Mouse (Mus musculus): ENCODE measurements around the gene Zfp866. TPM values are rescaled to one million over a fixed set of nuclear protein-coding genes. Genes with fewer than 3 reads are reported as not detected.

Zfp866 gene
- polyA plus RNA-seq, 1 experiment, result 3.7 TPM

DNA sequence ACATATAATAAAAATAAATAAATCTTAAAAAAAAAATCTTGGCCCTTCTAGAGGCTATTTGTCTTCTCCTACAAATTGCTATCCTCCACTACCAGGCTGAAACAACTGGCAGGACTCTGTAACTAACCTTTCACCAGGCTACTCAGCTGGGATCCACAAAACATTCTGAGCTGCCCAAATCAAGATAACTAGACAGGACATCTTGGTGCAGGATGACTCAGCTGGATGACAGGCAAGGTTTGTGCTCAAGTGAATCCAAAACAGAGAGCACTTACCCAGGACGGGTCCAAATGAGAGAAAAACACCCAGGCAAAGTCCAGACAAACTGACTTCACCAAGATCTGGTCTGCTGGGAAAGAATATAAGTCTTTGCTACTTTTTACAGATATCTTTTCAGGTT is 55.5 kb downstream of the Zfp866 start:
- Histone ChIP-seq H3K36me3 (ENCODE audit: control insufficient read depth, insufficient read depth, low read length) (no peaks in the 10 kb centered on the region), H3K4me1 (ENCODE audit: control insufficient read depth, insufficient read depth, insufficient read length, low read length) (peaks cover 4% of the 10 kb centered on the region; the same call in 1 of the 2 replicates), H3K27me3 (ENCODE audit: control insufficient read depth, insufficient read depth, low read length) (no peaks in the 10 kb centered on the region), H3K4me3 (ENCODE audit: low read depth, low read length) (no peak overlapping the region), H3K27ac (ENCODE audit: insufficient read depth, low read depth, low read length) (no peak overlapping the region)
- TF ChIP-seq CTCF (IDR thresholded peaks at IDR 0.05; ENCODE audit: extremely low read depth, insufficient read length, insufficient replicate concordance, low read depth, low read length) (no peak), POLR2A (IDR thresholded peaks at IDR 0.05; ENCODE audit: low read depth, low read length) (no peak)
- 72% methylated on average over 1 of the region's 1 CpGs for WGBS

DNA sequence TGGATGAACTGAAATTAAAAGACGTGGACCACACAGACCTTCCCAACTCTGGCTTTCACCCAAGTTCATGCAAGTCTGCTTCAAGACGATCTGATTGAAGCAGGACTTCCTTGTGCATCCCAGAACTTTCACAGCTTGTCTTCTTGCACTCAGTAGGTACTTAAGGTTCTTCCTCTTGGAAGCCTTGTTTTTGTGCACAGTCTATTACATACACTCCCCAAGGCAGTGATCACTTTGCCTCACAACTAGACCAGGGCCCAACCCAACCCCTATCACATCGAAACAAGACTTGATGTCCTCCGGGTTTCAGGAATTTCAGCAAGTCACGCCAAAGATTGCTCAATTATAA is 73.8 kb downstream of the Zfp866 start:
- Histone ChIP-seq H3K27ac (ENCODE audit: insufficient read depth, low read depth, low read length) (peak overlapping the region; percentile 25; the same call in 1 of the 2 replicates), H3K36me3 (ENCODE audit: control insufficient read depth, insufficient read depth, low read length) (peaks cover 10% of the 10 kb centered on the region), H3K4me1 (ENCODE audit: control insufficient read depth, insufficient read depth, insufficient read length, low read length) (peaks cover 9% of the 10 kb centered on the region; the same call in 1 of the 2 replicates), H3K4me3 (ENCODE audit: low read depth, low read length) (peak overlapping the region; percentile 21; the same call in 1 of the 2 replicates), H3K27me3 (ENCODE audit: control insufficient read depth, insufficient read depth, low read length) (no peaks in the 10 kb centered on the region)
- TF ChIP-seq POLR2A (IDR thresholded peaks at IDR 0.05; ENCODE audit: low read depth, low read length), result no peak
- no peak for TF ChIP-seq CTCF (IDR thresholded peaks at IDR 0.05; ENCODE audit: extremely low read depth, insufficient read length, insufficient replicate concordance, low read depth, low read length)
- WGBS, result 36% methylated on average over 5 of the region's 5 CpGs

DNA sequence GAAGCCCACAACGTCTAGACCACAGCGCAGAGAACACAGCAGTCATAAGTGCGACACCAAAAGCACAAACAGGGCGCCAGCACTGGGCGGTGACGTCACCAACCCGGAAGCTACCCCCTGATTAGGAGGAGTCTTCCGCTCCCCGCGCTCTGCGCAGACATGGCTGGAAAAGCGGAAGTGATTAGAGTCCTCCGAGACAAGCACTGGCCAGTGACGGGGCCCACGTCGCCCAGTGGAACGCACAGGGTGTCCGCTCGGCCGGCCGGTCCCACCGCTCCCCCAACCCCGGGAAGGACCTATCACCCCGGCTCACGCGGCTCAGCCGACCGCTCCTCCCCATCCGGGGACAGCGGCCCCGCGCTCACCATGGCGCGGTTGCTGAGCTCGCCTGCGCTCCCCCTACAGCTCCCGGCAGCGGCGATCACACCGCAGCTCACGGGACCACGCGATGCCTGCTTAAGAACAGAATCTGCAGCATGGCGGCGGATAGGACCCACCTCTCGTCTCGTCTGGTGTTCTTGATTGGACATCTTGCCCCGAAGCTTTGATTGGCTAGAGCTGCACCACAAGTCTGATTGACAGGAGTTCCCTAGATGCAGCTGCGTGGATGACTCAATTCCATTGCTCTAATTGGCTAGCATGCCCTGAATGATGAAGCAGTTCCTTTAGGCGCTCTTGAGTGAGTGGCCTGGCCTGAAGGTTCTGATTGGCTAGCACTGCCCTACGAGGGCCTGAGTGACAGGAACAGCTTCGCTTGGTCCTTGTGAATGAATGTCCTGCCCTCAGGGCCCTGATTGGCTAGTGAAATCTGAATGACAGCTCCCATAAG is 74.4 kb downstream of the Zfp866 start:
- WGBS, result under 1% methylated on average over 52 of the region's 52 CpGs
- Histone ChIP-seq H3K27ac (ENCODE audit: insufficient read depth, low read depth, low read length) (peak overlapping the region; percentile 98), H3K4me3 (ENCODE audit: low read depth, low read length) (peak overlapping the region; percentile 77), H3K36me3 (ENCODE audit: control insufficient read depth, insufficient read depth, low read length) (peaks cover 13% of the 10 kb centered on the region), H3K27me3 (ENCODE audit: control insufficient read depth, insufficient read depth, low read length) (no peaks in the 10 kb centered on the region), H3K4me1 (ENCODE audit: control insufficient read depth, insufficient read depth, insufficient read length, low read length) (peaks cover 9% of the 10 kb centered on the region; the same call in 1 of the 2 replicates)
- TF ChIP-seq POLR2A (IDR thresholded peaks at IDR 0.05; ENCODE audit: low read depth, low read length) (peak; percentile 77), CTCF (IDR thresholded peaks at IDR 0.05; ENCODE audit: extremely low read depth, insufficient read length, insufficient replicate concordance, low read depth, low read length) (no peak)

GRCm38 (mm10) chr8:69715366-69715765 is 75.6 kb downstream of the Zfp866 start:
- H3K4me3 ChIP-seq (ENCODE audit: low read depth, low read length), result no peak overlapping the region
- WGBS, result 68% methylated on average over 6 of the region's 6 CpGs

GRCm38 (mm10) chr8:69713516-69713915 is 77.5 kb downstream of the Zfp866 start:
- no peak overlapping the region for H3K27ac ChIP-seq (ENCODE audit: insufficient read depth, low read depth, low read length)
- 78% methylated on average over 8 of the region's 8 CpGs for WGBS

More at GRCm38 (mm10) chr8:69715366-69715765, 75.6 kb downstream of the Zfp866 start:
- H3K27me3 ChIP-seq (ENCODE audit: control insufficient read depth, insufficient read depth, low read length), result no peaks in the 10 kb centered on the region
- H3K4me1 ChIP-seq (ENCODE audit: control insufficient read depth, insufficient read depth, insufficient read length, low read length), result peaks cover 9% of the 10 kb centered on the region; the same call in 1 of the 2 replicates
- no peak overlapping the region for H3K27ac ChIP-seq (ENCODE audit: insufficient read depth, low read depth, low read length)
- peaks cover 16% of the 10 kb centered on the region for H3K36me3 ChIP-seq (ENCODE audit: control insufficient read depth, insufficient read depth, low read length)
- TF ChIP-seq CTCF (IDR thresholded peaks at IDR 0.05; ENCODE audit: extremely low read depth, insufficient read length, insufficient replicate concordance, low read depth, low read length) (no peak), POLR2A (IDR thresholded peaks at IDR 0.05; ENCODE audit: low read depth, low read length) (no peak)

More at GRCm38 (mm10) chr8:69713516-69713915, 77.5 kb downstream of the Zfp866 start:
- H3K36me3 ChIP-seq (ENCODE audit: control insufficient read depth, insufficient read depth, low read length), result peaks cover 33% of the 10 kb centered on the region
- peaks cover 9% of the 10 kb centered on the region; the same call in 1 of the 2 replicates for H3K4me1 ChIP-seq (ENCODE audit: control insufficient read depth, insufficient read depth, insufficient read length, low read length)
- no peaks in the 10 kb centered on the region for H3K27me3 ChIP-seq (ENCODE audit: control insufficient read depth, insufficient read depth, low read length)
- no peak overlapping the region for H3K4me3 ChIP-seq (ENCODE audit: low read depth, low read length)
- TF ChIP-seq POLR2A (IDR thresholded peaks at IDR 0.05; ENCODE audit: low read depth, low read length), result no peak
- no peak for TF ChIP-seq CTCF (IDR thresholded peaks at IDR 0.05; ENCODE audit: extremely low read depth, insufficient read length, insufficient replicate concordance, low read depth, low read length)

Other genes starting within 250 kb of the Zfp866 start
- gene Zfp868, start 165.6 kb downstream of the Zfp866 start, polyA plus RNA-seq (2012; rRNA removed), result 1.4 and 3.4 TPM in 2 replicates
- 0.10 and 0.18 TPM in 2 replicates for gene Zfp964, start 136.7 kb downstream of the Zfp866 start, polyA plus RNA-seq (2012; rRNA removed)
- 0.33 and 0.38 TPM in 2 replicates for gene Zfp869, start 80.5 kb downstream of the Zfp866 start, polyA plus RNA-seq (2012; rRNA removed)
- gene Zfp963, start 41.2 kb downstream of the Zfp866 start, polyA plus RNA-seq (2012; rRNA removed), result 0.41 and 1.9 TPM in 2 replicates
- not detected in 2 replicates for gene Gm20422, start 16.3 kb downstream of the Zfp866 start, polyA plus RNA-seq (2012; rRNA removed)
- 64.3 and 102 TPM in 2 replicates for gene Atp13a1, start within 50 bp of the Zfp866 start, polyA plus RNA-seq (2012; rRNA removed)
- 36.8 and 58.3 TPM in 2 replicates for gene Gmip, start 17.5 kb upstream of the Zfp866 start, polyA plus RNA-seq (2012; rRNA removed)
- 2.0 and 2.2 TPM in 2 replicates for gene Lpar2, start 31.3 kb upstream of the Zfp866 start, polyA plus RNA-seq (2012; rRNA removed)
- gene Pbx4, start 41.3 kb upstream of the Zfp866 start, polyA plus RNA-seq (2012; rRNA removed), result 2.1 and 9.1 TPM in 2 replicates
- 0.03 and 0.20 TPM in 2 replicates for gene Cilp2, start 96.5 kb upstream of the Zfp866 start, polyA plus RNA-seq (2012; rRNA removed)
- gene Tssk6, start 111.0 kb upstream of the Zfp866 start, polyA plus RNA-seq (2012; rRNA removed), result 0.98 and 1.9 TPM in 2 replicates
- 88.6 and 149 TPM in 2 replicates for gene Ndufa13, start 111.4 kb upstream of the Zfp866 start, polyA plus RNA-seq (2012; rRNA removed)
- 4.6 and 4.8 TPM in 2 replicates for gene Yjefn3, start 111.5 kb upstream of the Zfp866 start, polyA plus RNA-seq (2012; rRNA removed)
- 46.0 and 101 TPM in 2 replicates for gene Gatad2a, start 205.2 kb upstream of the Zfp866 start, polyA plus RNA-seq (2012; rRNA removed)